Mouse (Mus musculus): Measurements from ENCODE around the gene Taf6l.
A peak's percentile ranks its signal among the peaks of the same experiment; 100 is the strongest.

Gene Taf6l

DNA sequence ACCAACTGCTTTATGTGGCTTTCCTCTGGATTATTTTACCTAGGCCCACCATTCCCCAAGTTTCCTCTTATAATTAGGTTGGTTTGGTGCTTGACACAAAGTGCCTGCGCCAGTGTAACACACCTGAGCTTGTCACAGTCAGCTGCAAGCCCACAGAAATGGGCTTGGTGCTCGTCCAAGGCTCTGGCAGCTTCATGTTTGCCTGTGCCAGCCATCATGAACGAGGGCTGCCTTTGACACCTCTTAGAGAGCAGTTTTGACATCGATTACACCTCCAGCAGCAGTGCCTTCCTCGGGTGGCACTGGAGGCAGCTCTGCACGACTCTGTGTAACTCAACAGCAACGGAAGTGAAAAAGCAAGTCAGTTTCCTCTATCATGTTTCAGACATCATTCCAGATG lies 4.0 kb upstream of the Taf6l start:
- DNase-seq (ENCODE audit: low read depth, low spot score) = no peak

DNA sequence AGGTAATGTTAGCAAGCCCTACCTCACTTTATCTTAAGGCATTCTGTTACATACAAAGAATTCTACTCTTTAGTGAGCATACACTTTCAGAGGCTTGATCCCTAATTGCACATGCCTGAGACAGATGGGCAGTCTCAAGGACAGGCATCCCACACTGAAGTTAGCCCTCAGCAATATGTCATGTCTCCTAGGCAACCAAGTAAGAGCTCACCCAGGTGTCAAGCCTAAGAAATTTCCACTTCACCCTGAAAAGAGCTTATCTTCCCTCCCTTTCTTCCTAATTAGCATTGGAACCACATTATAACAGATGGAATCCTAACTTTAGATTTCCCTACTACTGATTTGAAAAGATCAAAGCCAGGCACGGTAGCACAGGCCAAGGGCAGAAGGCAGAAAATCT lies 3.0 kb upstream of the Taf6l start:
- no peak for DNase-seq (ENCODE audit: low read depth, low spot score)

DNA sequence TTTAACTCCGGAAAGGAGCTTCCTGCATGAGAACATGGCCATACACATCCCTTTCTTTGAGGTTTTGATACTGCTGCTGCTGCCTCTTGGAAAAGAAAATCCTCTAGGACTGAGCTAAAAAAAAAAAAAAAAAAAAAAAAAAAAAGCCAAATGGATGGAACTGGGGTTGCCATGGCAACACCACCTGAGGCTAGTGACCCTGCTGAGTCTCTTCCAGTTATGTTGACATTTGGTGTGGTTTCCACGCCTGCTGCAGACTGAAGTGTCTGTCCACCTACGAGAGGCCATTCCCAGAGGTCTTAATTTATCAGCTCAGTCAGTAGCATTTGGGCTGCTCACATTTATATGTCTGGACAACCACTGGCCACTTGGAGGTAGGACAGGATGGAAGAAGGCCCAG lies 2.3 kb upstream of the Taf6l start:
- peak; percentile 48 for DNase-seq (ENCODE audit: low read depth, low spot score)

DNA sequence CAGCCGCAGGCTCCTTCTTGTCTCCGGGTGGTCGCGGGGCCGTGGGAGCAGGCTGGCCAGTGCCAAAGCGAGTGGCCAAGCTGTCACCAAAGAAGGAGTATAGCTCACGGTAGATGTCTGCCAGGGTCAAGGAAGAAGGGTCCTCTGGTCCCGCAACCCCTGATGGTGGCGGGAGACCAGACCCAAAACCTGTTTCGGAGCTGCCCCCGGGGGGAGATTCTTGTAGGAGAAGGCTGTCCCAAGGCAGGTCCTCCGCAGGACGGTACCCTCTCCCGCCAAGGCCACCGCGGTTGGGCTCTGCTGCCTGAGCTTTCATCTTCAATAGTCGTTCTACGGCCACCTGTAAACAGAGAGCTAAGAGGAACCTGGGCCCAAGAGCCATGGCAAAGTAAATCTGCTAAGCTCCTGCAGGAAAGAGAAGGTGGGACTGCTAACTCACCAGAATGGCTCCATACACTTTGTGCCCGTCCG lies 11.2 kb downstream of the Taf6l start:
- DNase-seq (ENCODE audit: low read depth, low spot score) = no peak

DNA sequence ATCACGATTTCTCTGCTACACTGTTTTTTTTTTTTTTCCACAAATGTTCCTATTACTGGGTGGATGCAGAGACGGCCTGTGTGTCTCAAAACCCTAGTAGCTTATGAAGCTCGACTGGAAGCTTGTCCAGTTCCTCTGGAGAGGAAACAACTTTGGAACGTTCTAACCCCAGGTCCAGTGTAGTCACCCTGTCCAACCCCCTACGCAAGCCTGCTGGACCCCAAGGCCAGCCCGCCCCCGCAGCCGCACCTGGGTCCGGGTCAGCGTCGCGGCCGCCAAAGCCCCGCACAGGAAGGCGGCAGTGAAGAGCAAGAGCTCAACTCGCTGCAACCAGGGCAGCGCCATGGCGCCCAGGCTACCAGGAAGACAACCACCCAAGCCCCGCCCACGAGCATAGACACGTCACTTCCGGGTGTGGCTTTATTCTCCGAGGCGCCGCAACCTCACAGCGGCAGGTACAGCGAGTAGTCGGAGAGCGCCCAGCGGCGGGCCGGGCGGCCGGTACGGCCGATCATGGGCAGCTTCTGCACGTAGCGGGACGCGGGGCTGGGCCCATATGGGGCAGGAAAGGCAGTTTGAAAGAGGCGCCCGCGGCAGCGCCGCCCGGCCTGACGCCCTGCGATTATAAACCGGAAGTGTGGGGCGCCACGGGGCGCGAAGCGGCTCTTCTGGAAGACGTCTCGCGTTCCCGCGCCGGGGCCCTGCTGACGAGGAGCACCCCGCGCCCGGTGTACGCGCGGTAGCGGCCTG lies 12.0 kb downstream of the Taf6l start, which contains the start of gene Tmem179b:
Gene Tmem179b (minus strand): TSS at position 382 of the 750 bp plus-strand sequence.
- peak; percentile 97 for DNase-seq (ENCODE audit: low read depth, low spot score)

DNA sequence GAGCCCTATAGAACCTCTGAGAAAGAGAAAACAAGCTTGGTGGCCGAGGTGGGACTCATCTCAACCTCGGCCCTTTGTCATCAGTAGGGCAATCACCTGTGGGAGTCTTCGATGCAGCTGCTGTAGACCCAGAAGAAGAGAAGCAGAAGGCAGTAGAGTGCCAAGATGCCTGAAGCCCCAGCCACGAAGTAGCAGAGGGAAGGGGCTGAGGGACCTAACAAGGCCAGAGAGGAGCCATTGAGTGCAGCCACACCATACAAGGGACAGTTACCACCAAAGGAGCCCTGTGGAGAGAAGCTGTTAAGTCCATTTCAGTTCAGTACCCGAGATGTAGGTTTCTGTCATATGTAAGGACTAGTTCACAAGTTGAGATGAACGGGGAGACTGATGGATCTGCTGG lies 12.8 kb downstream of the Taf6l start:
- DNase-seq (ENCODE audit: low read depth, low spot score) = no peak

DNA sequence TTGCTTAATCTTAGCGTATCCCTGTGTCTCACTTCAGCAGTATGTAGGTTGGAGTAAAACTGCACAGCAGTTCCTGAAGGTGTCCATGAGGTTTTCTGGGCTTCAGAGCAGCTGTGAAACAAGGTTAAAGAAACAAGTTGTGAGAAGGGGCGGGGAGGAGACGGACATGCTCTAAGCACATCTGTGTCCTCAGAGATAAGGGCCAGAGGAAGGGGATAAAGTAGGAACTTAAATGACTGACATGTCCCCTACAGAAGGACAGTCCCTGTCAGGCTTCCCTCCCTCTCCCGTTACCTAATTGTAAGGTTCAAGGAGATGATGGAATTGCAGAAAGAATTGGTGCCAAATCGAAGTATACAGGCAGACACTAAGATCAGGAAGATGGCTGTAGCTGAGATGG lies 13.2 kb downstream of the Taf6l start:
- DNase-seq (ENCODE audit: low read depth, low spot score) = no peak

DNA sequence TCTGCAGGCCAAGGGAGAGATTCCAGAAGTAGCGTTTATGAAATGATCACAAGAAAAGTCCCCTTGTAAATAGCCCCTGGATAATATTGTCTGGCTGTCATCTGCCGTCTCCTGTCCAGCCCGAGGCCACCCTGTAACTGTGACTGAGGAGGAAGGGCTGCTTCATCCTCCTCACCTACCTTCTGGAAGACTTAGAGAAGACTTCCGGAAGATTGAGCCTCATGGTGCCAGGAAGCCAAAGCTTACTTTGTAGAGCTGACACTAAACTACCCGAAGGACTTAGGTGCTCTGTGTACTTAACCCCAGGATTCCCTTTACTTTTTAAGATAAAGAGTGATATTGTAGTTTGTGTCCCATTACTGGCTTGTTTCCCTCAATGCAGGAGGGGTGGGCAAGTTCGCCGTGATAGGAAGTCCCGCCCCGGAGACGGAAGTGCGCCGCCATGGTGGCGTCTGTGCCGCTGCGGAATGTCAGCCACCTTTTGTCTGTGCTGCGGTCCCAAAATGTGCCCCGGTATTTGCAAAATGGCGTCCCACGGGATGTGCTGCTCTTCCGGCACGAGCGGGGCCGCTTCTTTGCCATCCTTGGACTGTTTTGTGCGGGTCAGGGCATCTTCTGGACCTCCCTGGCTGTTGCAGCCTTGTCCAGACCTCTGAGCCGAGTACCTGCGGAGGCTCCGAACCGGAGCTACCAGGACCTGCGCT lies 15.5 kb downstream of the Taf6l start, which contains the start of gene Tmem223:
Gene Tmem223 (plus strand): TSS at position 430 of the 704 bp plus-strand sequence.
- DNase-seq (ENCODE audit: low read depth, low spot score) = peak; percentile 91

DNA sequence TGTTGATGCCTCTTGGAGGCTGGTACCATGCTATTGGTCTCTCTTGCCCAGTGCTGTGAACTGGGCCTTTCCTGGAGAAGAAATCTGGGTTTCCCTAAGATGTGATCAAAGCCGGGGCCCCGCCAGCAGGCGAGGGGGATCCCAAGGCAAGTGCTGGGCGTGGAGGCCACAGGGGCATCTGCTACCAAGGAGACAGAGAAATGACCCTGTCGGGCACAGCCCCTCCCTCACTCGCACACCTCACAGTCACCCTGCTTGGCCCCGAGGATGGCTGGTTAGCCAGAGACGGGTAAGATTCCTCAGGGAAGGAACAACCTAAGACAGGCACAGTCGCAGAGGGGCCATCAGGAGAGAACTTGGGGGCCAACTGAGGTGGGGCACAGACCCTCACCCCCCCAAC lies 20.7 kb downstream of the Taf6l start:
- no peak for DNase-seq (ENCODE audit: low read depth, low spot score)

DNA sequence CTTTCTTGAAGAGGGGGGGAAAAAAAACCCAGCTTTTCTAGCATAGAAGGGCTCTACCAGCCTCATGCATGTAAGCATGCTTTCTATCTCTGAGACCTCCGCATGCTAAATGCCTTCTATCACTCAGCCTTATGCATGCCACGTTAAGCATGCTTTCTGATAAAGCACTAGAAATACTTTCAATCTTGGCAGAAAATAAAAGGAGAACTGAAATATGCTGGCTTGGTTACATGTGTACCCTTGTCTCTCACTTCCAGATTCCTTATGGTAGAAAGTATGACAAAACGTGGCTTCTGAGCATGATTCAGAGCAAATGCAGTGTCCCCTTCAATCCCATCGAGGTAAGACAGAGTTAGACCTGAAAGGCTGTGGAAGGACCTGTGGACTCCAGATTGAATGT lies 22.9 kb downstream of the Taf6l start:
- DNase-seq (ENCODE audit: low read depth, low spot score) = no peak

DNA sequence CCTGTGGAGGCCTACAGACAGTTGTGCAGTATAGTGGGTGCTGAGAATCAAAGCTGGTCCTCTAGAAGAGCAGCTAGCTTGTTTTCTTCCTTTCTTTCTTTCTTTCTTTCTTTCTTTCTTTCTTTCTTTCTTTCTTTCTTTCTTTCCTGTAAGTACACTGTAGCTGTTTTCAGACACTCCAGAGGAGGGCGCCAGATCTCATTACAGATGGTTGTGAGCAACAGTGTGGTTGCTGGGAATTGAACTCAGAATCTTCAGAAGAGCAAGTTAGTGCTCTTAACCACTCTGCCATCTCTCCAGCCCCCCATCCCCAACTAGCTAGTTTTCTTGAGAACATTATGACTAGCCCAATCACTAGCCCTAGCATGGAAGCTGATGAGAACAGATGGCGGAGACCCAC lies 25.5 kb downstream of the Taf6l start:
- DNase-seq (ENCODE audit: low read depth, low spot score) = peak; percentile 35

DNA sequence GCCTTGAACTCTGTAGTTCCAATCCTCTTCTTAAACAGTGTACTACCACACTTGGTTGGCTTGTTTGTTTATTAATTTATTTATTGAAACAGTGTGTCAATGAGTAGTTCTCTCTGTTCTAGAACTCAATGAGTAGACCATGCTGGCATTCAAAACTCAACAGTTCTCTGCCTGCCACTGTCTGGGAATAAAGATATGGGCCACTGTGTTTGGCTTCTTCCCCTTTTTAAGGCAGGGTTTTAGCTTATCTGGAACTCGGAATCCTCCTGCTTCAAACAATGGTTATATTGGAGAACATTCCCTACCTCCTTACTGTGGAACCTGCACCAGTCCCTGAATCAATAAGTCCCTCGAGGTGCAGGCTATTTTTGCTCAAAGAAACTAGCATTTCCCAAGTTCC lies 27.3 kb downstream of the Taf6l start:
- DNase-seq (ENCODE audit: low read depth, low spot score) = no peak

DNA sequence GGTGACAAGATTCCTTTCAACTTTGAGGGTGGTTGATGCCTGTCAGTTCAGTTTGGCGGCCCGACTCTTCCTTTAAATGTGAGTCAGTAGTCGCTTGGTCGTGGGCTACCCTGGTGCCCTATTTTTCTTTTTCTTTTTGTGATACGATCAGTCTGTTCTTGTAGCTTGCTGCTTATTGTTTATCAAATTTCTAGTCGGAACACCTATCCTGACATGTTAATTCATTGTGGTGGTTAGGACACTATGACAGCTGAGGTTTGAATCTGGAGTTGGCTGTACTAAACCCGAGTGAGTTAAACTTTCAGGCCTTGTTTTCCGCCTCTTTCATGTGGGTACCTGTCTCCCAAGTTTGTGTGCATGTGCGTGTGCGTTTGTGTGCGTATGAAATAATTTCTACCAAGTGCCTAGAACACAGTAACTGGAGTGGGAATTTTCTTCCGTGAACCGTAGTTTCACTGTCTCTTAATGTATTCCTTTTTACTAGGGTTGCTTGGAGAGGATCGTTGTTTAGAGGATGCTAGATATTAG lies 28.7 kb downstream of the Taf6l start:
- no peak for DNase-seq (ENCODE audit: low read depth, low spot score)

DNA sequence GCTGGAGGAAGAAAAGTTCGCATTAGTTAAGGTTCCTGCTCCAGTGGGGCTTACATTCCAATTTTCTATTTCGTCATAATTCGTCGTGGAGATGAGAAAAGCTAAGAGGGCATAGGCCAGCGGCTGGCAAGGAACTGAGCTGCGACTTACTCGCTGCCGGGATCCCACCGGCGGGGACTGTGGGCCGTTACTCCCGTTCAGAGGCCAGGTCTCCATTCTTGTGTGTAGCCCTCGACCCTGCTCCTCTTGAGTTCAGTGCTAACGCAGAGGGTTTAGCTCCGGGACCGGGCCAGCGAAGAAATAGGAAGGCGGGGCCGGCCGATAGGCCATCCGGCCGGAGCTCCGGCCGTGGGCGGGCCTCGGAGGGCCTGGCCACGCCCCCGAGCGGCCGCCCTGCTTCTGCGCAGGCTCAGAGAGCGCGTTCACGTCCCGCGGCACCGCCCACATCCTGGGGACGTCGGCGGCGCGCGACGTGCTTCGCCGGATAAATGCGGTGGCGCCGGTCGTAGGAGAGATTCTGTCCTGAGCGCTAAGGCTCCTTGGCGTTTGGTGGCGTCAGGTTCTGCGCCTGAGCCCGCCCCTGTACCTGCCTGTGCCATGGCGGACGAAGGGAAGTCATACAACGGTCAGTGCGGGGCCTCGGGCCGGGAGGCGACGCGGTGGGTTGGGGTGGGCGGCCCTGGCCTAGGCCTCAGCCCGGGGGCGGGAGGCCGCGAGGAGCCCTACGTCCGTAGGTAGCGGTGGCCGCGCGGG lies 29.4 kb downstream of the Taf6l start, which contains the start of gene Nxf1:
Gene Nxf1 (plus strand): TSS at position 439 of the 753 bp plus-strand sequence.
- DNase-seq (ENCODE audit: low read depth, low spot score) = peak; percentile 98

DNA sequence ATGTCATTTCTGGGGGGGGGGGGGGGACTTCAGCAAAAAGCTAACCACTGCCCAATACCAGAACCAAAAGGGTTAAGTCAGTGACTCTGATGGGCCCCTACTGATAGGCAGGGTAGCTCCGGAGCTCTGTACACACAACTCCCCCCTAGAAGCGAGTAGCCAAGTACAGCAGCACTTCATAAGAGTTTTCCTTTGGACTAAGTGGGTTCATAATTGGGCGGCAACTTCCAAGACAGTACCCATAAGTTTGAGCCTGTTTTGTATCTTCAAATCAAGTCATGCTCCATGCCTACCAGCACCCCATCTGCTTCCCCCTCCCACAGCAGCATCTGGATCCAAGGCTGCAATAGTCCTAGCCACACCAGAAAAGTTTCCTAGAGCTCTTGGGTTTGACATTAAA lies 30.6 kb downstream of the Taf6l start:
- DNase-seq (ENCODE audit: low read depth, low spot score) = no peak

DNA sequence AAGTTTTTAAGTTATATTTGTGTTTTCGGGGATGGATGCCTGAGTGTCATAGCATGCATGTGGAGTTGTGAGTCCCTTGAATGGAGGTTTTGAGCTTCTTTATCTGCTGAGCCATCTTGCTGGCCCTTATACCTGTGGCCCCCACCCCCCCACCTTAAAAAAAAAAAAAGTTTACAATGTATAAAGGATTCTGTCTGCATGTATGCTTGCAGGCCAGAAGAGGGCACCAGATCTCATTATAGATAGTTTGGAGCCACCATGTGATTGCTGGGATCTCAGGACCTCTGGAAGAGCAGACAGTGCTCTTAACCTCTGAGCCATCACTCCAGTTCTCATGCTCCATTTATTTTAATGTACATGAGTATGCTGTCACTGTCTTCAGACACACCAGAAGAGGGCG lies 38.8 kb downstream of the Taf6l start:
- peak; percentile 69 for DNase-seq (ENCODE audit: low read depth, low spot score)

DNA sequence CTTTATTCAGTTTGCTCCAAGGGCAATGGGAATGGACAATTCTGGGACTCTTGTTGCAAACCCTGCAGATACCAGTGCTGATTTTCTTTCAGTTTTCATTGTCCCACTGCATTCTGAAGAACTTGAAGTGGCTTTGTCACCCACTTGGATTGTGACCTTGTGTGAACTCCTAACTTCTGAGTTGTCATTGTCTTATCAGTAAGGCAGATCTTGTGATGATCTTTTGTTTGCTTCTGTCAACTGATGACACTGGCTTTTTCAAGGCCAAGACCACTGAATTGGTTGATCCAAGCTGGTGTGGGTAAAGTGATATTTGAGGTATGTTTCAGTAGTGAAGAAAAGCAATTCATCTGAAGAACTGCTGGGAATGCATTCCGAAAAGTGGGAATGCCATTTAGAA lies 40.8 kb downstream of the Taf6l start:
- no peak for DNase-seq (ENCODE audit: low read depth, low spot score)

DNA sequence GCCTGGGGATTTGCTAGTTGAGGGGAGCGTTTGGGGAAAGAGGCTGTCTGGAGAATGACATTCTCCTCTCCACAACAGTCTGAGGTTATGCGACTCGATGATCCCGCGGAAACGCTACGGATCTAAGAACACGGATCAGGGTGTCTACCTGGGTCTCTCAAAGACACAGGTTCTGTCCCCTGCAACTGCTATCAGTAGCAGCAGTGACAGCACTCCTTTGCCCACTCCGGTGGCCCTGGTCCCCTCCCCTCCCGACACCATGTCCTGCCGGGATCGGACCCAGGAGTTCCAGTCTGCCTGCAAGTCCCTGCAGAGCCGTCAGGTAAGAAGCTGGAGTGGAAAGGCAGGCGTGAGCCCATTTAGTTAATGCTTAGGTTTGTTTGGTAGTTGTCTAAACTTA lies 44.0 kb downstream of the Taf6l start:
- no peak for DNase-seq (ENCODE audit: low read depth, low spot score)

DNA sequence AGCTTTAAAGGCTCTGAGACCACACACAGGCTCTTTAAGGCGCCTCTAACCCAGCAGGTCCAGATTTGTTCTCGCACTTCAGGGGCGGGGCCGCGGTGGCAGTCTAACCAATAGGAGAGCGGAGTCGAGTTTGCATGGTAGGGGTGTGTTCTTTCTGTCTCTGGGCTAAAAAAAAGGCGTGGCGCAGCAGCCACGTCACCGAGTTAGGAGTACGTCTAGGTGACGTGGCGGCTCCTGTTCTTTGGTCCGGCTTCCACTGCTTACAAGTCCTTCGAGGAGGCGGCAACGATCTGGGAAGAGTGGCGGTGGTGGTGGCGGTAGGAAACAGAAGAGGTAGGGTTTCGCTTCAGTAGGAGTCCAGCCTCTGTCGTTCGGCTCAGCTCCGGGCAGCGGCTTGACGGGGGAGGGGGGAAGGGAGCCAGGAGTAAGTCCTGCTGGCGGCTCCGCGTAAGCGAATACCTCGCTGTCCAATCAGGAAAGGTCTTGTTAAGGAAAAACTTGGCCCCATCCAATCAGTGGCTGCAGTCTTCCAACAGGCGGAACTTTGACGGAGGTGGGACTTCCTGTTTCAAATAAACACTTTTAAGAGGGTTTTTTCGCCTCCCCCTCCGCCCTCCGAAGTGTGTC lies 44.9 kb downstream of the Taf6l start, which contains the start of gene Stx5a:
Gene Stx5a (plus strand): TSS at position 171 of the 627 bp plus-strand sequence.
- peak; percentile 99 for DNase-seq (ENCODE audit: low read depth, low spot score)

DNA sequence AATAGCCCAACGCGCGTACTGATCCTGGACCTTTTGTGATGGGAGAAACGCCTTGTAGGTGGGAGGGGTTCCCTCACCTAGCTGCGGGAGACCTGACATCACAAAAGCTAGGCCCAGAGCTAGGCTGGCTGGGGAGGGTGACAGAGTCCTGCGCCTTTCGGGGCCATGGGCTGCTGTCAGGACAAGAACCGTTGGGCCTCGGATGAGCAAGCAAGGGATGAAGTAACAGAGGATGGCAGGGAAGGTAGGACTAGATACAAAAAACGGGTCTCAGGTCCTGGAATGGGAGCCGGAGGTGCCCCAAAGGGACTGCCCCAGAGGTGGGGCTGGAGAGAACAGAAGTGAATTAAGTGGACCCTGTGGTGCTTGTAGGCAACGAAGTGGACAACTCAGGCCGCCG lies 45.6 kb downstream of the Taf6l start, which contains the start of gene 1700092M07Rik:
Gene 1700092M07Rik (plus strand): TSS at position 116 of the 400 bp plus-strand sequence.
- DNase-seq (ENCODE audit: low read depth, low spot score) = peak; percentile 74

DNA sequence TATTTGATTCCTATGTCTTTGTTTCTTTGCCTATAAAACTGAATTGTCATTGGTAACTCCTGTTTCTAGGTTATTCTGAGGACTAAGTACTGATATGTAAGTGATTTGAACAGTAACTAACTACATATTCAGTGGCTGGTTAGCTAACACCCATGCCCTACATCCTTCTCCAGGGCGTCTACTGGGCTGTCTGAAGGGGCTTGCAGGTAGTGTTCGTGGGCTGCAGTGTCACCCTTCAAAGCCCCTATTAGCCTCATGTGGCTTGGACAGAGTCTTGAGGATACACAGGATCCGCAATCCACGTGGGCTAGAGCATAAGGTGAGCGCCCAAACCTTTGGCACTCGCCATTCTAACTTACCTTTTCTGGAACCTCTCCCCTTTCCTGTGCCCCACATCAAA lies 46.6 kb downstream of the Taf6l start:
- DNase-seq (ENCODE audit: low read depth, low spot score) = no peak

All from ZHBTc4 (cell line).